Mouse (Mus musculus) C2C12 (cell line): ENCODE data around the gene Kalrn. TPM values are rescaled to one million over a fixed set of nuclear protein-coding genes. Genes with fewer than 3 reads are reported as not detected.

Source experiments
- H3K27me3 ChIP-seq: one replicate; pipeline ENCODE4 v1.6.1; 2011; ENCODE audit not compliant: control insufficient read depth, insufficient read depth, insufficient read length
- H3K36me3 ChIP-seq: one replicate; pipeline ENCODE4 v1.6.1; 2011; ENCODE audit not compliant: control insufficient read depth, insufficient read depth
- H3K4me3 ChIP-seq: one replicate; pipeline ENCODE4 v1.5.1; 2011; ENCODE audit warnings: mild to moderate bottlenecking, control low read depth; ENCODE audit not compliant: poor library complexity, insufficient read depth, severe bottlenecking
- H3K79me2 ChIP-seq: one replicate; pipeline ENCODE4 v1.6.1; 2011; ENCODE audit not compliant: control insufficient read depth, insufficient read depth
- H3K79me3 ChIP-seq: one replicate; pipeline ENCODE4 v1.6.1; 2011; ENCODE audit warnings: low read depth, control low read depth
- H3ac ChIP-seq: one replicate; pipeline ENCODE3; 2011; ENCODE audit warnings: low read depth; ENCODE audit not compliant: control insufficient read depth, insufficient read length
- CEBPB ChIP-seq: IDR thresholded peaks from one replicate; pipeline ENCODE4 v1.6.1; 2011; ENCODE audit warnings: low read depth, mild to moderate bottlenecking, control low read depth, moderate library complexity
- CTCF ChIP-seq: IDR thresholded peaks from one replicate; pipeline ENCODE4 v1.5.1; 2011; ENCODE audit not compliant: control insufficient read depth, insufficient read depth, insufficient read length
- FOSL1 ChIP-seq: IDR thresholded peaks from one replicate; pipeline ENCODE4 v1.8.0; 2011; ENCODE audit warnings: mild to moderate bottlenecking, low read length; ENCODE audit not compliant: poor library complexity, insufficient read depth, severe bottlenecking
- MAX ChIP-seq: IDR thresholded peaks from one replicate; pipeline ENCODE4 v1.6.1; 2011; ENCODE audit warnings: mild to moderate bottlenecking, control low read depth
- MYOD1 ChIP-seq: IDR thresholded peaks from one replicate; pipeline ENCODE4 v1.6.1; 2011; ENCODE audit warnings: low read depth; ENCODE audit not compliant: control insufficient read depth, insufficient read length
- MYOG ChIP-seq: IDR thresholded peaks from one replicate; pipeline ENCODE4 v1.6.1; 2011; ENCODE audit not compliant: control insufficient read depth, insufficient read length; ENCODE audit errors: extremely low read depth
- USF1 ChIP-seq: IDR thresholded peaks from one replicate; pipeline ENCODE4 v1.6.1; 2011; ENCODE audit warnings: low read depth, mild to moderate bottlenecking, control low read depth, moderate library complexity
- polyA plus RNA-seq: library from polyadenylated mRNA; unstranded; fragments of >200 nt; fragmentation: generic; extraction: Trizol; gene quantifications from one replicate; pipeline ENCODE4 v1.2.1, GENCODE M21; 2012; ENCODE audit warnings: missing spikeins

Kalrn gene
- polyA plus RNA-seq, 1 experiment: 8.6 TPM

- Histone ChIP-seq H3K79me2 (no peaks in the 10 kb centered on the region), H3K27me3 (no peaks in the 10 kb centered on the region), H3K79me3 (no peaks in the 10 kb centered on the region), H3K4me3 (no peak overlapping the region), H3ac (no peak overlapping the region), H3K36me3 (peaks cover 10% of the 10 kb centered on the region)
- no peak for TF ChIP-seq USF1
- no peak for TF ChIP-seq MAX
- TF ChIP-seq FOSL1: no peak
Measured at GRCm38 (mm10) chr16:33944126-33944525, 629.2 kb downstream of the Kalrn start.

- no peak overlapping the region for H3K4me3 ChIP-seq
- H3K79me3 ChIP-seq: no peaks in the 10 kb centered on the region
- no peak overlapping the region for H3ac ChIP-seq
- H3K36me3 ChIP-seq: peaks cover 10% of the 10 kb centered on the region
- no peaks in the 10 kb centered on the region for H3K27me3 ChIP-seq
- TF ChIP-seq CTCF (no peak), FOSL1 (no peak), CEBPB (no peak)
- H3K79me2 ChIP-seq: no peaks in the 10 kb centered on the region
Measured at GRCm38 (mm10) chr16:33943388-33943787, 629.9 kb downstream of the Kalrn start.

GRCm38 (mm10) chr16:33942341-33942740, 631.0 kb downstream of the Kalrn start:
- H3K36me3 ChIP-seq: peaks cover 3% of the 10 kb centered on the region
- no peak for TF ChIP-seq FOSL1
- no peak for TF ChIP-seq MYOD1
- no peak for TF ChIP-seq USF1
- no peak for TF ChIP-seq MAX
- TF ChIP-seq CEBPB: no peak
- TF ChIP-seq MYOG: no peak
- TF ChIP-seq CTCF: no peak
- no peak overlapping the region for H3K4me3 ChIP-seq
- H3ac ChIP-seq: no peak overlapping the region
- no peaks in the 10 kb centered on the region for H3K79me2 ChIP-seq
- no peaks in the 10 kb centered on the region for H3K27me3 ChIP-seq
- no peaks in the 10 kb centered on the region for H3K79me3 ChIP-seq

- Histone ChIP-seq H3K36me3 (peaks cover 3% of the 10 kb centered on the region), H3K79me2 (no peaks in the 10 kb centered on the region), H3ac (no peak overlapping the region), H3K79me3 (no peaks in the 10 kb centered on the region), H3K4me3 (no peak overlapping the region), H3K27me3 (no peaks in the 10 kb centered on the region)
- no peak for TF ChIP-seq MYOG
- peak; percentile 70 for TF ChIP-seq MYOD1
- TF ChIP-seq USF1: no peak
Measured at GRCm38 (mm10) chr16:33941271-33941781, 632.0 kb downstream of the Kalrn start.

GRCm38 (mm10) chr16:33940095-33940494, 633.2 kb downstream of the Kalrn start:
- H3K36me3 ChIP-seq: peaks cover 2% of the 10 kb centered on the region
- H3K79me3 ChIP-seq: no peaks in the 10 kb centered on the region
- TF ChIP-seq MYOD1: no peak
- TF ChIP-seq MYOG: no peak
- H3ac ChIP-seq: no peak overlapping the region
- H3K79me2 ChIP-seq: no peaks in the 10 kb centered on the region
- H3K4me3 ChIP-seq: no peak overlapping the region
- H3K27me3 ChIP-seq: no peaks in the 10 kb centered on the region

DNA sequence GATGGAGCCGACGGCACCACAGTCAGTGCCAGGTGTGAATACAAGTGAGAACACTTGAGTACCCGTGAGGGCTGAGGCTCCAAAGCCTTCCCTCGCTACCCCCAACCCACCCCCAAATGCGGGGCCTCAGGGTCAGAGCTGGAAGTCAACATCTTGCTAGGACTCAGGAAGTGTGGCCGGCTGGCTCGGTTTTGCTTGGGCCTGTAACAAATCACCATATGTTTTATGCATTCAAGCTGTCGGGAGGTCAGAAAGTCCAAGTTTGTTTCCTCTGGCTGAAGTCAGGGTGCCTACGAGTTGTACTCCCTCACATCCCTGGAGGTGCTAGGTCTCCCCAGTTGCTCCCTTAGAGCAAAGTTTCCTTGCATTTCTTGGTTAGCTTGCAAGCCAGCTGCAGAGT, 633.7 kb downstream of the Kalrn start:
- TF ChIP-seq CEBPB (no peak), MYOD1 (no peak), USF1 (no peak), MYOG (no peak), CTCF (no peak), FOSL1 (no peak), MAX (no peak)
- no peaks in the 10 kb centered on the region for H3K79me2 ChIP-seq

DNA sequence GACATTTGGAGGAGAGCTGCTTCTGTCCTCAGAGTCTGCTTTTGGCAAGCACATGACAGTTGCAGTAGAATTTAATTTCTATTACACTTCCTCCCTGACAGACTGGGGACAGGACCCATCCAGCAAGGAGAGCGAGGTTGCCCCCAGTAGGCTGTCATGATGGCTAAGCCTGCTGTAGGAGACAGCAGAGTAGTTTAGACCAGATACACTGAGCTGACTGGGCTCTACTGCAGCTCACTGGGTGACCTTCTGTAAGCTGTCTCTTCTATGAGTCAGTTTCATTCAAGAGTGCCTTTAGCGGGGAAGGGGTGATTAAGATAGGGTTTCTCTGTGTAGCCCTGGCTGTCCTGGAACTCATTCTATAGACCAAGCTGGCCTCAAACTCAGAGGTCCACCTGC, 634.2 kb downstream of the Kalrn start:
- TF ChIP-seq CTCF: no peak
- TF ChIP-seq MYOD1: no peak
- no peak for TF ChIP-seq USF1
- TF ChIP-seq FOSL1: no peak
- Histone ChIP-seq H3ac (no peak overlapping the region), H3K4me3 (no peak overlapping the region), H3K79me3 (no peaks in the 10 kb centered on the region), H3K27me3 (no peaks in the 10 kb centered on the region), H3K79me2 (no peaks in the 10 kb centered on the region), H3K36me3 (no peaks in the 10 kb centered on the region)

More for the DNA sequence above, 633.7 kb downstream of the Kalrn start:
- Histone ChIP-seq H3ac (no peak overlapping the region), H3K36me3 (no peaks in the 10 kb centered on the region), H3K4me3 (no peak overlapping the region), H3K27me3 (no peaks in the 10 kb centered on the region), H3K79me3 (no peaks in the 10 kb centered on the region)
